Mouse (Mus musculus) right cerebral cortex, adult 18-20 months (tissue): ENCODE measurements at regions not wholly inside any gene's neighbourhood (a gene's known extent, or its start where the extent isn't known, plus 50 kb on each side); places are given as distances from the start of the nearest gene placed in this dataset.
A peak's percentile ranks its signal among the peaks of the same experiment; 100 is the strongest.

Experiments used
- DNase-seq: peaks from one replicate; pipeline ENCODE4 v3.0.0; 2022; ENCODE audit warnings: mixed read lengths

DNA sequence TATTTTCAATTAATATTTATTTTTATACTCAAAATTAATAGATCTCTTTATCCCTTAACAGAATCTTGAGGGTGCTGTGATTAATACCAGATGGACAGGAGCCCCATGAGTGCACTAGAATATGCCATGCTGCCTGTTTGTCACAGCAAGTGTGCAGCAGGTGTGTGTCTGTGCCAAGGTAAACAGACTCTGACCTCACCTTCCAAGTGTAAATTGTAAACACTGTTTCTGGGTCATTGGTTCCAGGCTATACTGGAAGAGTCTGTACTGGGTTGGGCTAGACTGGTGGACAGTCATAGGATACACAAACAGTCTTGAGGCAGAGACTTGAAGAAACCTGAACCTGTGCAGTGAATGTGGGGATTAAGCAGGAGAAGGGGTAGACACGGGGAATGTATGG lies 422.2 kb downstream of the Gm21833 start:
- no peak for DNase-seq

DNA sequence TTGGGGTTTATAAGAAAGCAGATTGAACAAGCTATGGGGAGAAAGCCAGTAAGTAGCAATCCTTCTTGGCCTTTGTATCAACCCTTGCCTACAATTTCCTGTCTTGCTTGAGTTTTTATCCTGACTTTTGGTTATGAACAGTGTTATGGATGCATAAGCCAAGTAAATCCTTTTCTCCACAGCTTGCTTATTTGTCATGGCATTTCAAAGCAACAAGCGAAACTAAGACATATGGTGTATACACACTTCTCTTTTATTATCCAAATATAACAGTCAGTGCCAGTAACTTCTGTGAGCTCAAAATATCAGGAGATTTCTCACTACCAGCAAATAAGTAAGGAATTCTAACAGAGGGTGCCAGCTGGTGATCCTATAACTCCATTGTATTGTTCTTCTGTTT lies 426.0 kb downstream of the Gm21833 start:
- DNase-seq = no peak

DNA sequence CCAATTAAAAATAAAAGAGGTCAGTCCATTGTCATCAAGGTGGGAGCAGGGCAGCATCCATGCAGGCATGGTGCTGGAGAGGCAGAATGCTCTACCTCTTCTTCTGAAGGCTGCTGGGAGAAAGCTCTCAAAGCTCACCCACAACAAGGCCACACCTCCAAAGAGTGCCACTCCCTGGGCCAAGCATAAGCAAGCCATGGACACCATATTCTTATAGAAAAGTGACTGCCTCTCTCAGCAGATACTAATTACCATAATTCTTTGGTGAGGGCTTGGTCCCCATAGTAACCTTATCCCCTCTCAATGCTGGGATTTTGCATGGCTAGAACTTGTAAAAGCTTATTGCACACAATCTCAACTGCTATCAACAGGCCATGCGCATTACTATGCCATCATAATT lies 443.7 kb downstream of the Gm21833 start:
- no peak for DNase-seq

DNA sequence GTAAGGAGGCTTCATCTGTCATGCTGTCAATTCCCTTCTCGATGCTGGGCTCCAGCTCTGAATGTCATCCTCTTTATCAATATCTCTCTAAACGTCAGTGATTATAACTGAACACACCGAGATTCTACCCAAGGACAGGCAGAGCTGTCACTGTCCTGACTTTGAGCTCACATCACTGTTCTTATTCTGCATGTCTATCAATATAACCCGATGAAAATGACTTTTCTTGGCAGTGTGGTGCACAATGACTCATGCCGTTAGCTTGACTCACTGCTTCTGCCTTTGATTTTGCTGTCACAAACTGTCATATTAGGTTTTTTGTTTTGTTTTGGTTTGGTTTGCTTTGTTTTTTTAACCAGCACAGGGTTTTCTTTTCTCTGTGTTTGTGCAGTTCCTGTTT lies 488.1 kb downstream of the Gm21833 start:
- peak; percentile 0 for DNase-seq

DNA sequence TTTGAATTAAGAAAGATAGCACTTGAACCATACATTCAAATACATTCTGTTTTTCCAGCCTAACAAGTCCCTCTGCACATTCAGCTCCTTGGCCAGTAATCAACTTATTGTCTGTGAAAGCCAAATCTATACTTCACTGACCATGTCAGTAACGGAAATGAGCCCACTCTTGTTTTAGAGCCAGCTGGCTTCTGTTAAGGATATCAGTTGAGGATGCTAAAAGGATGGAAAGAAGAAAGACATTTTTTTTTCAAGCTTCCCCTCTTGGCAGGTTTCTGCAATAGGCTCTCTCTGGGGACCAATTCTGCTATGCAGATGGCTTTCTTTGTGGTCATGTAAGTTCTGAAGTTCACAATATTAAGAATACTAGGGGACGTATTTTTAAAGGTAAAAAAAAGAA lies 498.6 kb downstream of the Gm21833 start:
- DNase-seq = no peak

DNA sequence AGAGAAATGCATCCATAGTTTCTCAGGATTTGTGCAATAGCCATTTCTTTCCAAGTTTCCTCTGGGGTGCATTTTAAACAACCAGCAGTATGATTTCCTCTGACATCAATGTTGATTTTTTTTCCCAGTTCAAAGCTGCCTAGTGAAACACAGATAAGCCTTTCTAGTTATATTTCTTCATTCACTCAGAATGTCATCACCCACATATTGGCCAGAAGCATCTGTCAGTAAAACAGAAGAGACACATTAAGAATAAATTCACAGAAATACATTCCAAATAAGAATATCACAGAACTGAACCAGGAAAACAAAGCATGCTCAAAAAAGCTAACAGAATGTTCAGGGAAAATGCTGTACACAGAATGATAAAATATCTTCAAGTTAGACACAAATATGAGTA lies 522.9 kb downstream of the Gm21833 start:
- DNase-seq = peak; percentile 7

DNA sequence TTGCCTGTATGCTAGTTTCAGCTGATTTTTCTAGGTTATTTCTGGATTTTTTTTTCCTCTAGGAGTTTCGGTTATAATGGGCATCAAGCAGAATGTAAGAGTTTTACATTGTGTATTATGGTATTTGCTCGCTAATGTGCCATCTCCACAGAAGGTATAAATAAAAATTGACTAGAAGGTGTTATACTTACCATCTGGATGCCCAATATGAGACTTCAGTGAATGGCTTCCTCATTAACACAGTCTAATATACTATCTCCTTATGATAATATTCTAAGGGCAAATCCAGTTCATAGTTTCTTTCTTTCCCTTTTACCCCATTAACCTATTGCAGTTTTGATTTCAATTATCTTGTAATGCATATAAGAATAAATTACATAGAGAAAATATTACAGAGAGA lies 566.4 kb downstream of the Gm21833 start:
- no peak for DNase-seq

DNA sequence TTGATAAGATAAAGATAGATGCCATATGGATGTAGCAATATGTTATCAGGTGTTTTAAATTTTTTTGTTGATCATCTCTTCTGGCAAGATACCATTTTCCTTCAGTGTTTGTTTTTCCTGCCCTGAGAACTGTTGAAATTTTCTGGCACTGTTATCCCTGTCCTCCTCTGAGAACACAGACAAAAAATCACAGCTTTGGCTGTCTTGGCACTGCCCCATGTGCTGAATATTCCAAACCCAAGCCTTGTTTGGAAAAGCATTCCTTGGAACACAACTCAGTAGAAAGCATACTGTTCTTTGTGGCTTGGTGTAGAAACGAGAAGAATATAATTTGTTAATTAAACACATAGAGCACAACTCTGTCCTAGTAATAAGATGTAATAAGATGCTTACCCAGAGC lies 592.5 kb downstream of the Gm21833 start:
- DNase-seq = peak; percentile 64

DNA sequence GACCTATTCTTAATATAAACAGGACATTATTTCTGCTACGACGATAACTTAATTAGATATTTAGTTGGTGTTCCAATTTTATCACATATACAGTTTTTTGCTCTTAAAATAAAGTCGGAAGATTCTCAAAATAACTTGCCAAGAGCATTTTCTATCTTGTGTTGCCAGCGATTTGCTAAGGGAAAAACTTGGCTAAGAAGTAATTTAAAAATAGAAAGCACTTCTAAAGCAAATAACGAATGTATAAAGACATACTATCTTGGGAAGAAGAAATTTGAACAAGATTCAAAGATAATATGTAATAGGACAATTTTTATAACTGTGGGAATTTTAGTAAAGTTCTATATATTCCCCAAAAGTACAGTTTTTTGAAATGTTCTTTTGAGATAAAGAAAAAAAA lies 594.9 kb downstream of the Gm21833 start:
- DNase-seq = no peak
